Mouse (Mus musculus) myocyte (in vitro differentiated cells): ENCODE measurements around the gene Mitf.

ENCODE experiments used
- CEBPB ChIP-seq: IDR thresholded peaks from 2 replicates; pipeline ENCODE4 v1.6.1; 2011; ENCODE audit warnings: mild to moderate bottlenecking, moderate library complexity; ENCODE audit not compliant: poor library complexity, insufficient read depth, severe bottlenecking
- E2F4 ChIP-seq: IDR thresholded peaks from one replicate; pipeline ENCODE4 v1.6.1; 2011; ENCODE audit warnings: mild to moderate bottlenecking, control low read depth, moderate library complexity; ENCODE audit not compliant: insufficient read depth
- MAX ChIP-seq: IDR thresholded peaks from one replicate; pipeline ENCODE4 v1.6.1; 2011; ENCODE audit warnings: low read depth, mild to moderate bottlenecking, control low read depth
- MYOD1 ChIP-seq, 3 experiments: IDR thresholded peaks; one replicate each; pipeline ENCODE4 v1.6.1; 2011; ENCODE audit warnings: control low read depth in 2 of 3, low read depth in 2 of 3, mild to moderate bottlenecking in 2 of 3, moderate library complexity in 1 of 3; ENCODE audit not compliant: insufficient read length in 2 of 3, control insufficient read depth in 1 of 3
- POLR2A ChIP-seq: IDR thresholded peaks from one replicate; pipeline ENCODE4 v1.6.1; 2011; ENCODE audit warnings: low read depth, mild to moderate bottlenecking, control low read depth, moderate library complexity; ENCODE audit not compliant: insufficient read length
- POLR2AphosphoS2 ChIP-seq: IDR thresholded peaks from one replicate; pipeline ENCODE4 v1.6.1; 2011; ENCODE audit warnings: low read depth, control low read depth; ENCODE audit not compliant: insufficient read length

- TF ChIP-seq POLR2A (no peak), E2F4 (no peak), CEBPB (no peak), POLR2AphosphoS2 (no peak), MAX (no peak), MYOD1 (IDR thresholded peaks at IDR 0.05; ENCODE audit: control insufficient read depth in 1 of 3, insufficient read length in 2 of 3, low read depth in 2 of 3) (no peak)
Measured at GRCm38 (mm10) chr6:97767836-97768235, 39.0 kb upstream of the Mitf start.
